Mouse (Mus musculus) liver, embryonic 14.5 days (tissue): ENCODE results near the gene Sik2. TPM values are rescaled to one million over a fixed set of nuclear protein-coding genes. Genes with fewer than 3 reads are reported as not detected.

Experiments
- ATAC-seq: fragments of 200-750 bp; cut with Nextera tagmentation; 2 replicates; pipeline ENCODE4 v1.8.0; 2017; ENCODE audit warnings: moderate number of reproducible peaks, mild to moderate bottlenecking, moderate library complexity; ENCODE audit not compliant: insufficient read depth
- DNase-seq, 3 experiments: peaks; one replicate each; pipeline ENCODE4 v3.0.0-alpha.2; 2012 to 2013; ENCODE audit warnings: low read depth in 3 of 3, low spot score in 3 of 3
- H3K27ac ChIP-seq: fragments of 300-500 bp; sonication (generic); 2 replicates; pipeline ENCODE4 v1.5.1; 2014; ENCODE audit warnings: moderate library complexity, mild to moderate bottlenecking, control low read depth, inconsistent platforms
- H3K27me3 ChIP-seq: fragments of 300-500 bp; sonication (generic); 2 replicates; pipeline ENCODE4 v1.6.1; 2014; ENCODE audit warnings: mild to moderate bottlenecking, low read length, moderate library complexity; ENCODE audit not compliant: control insufficient read depth, insufficient read depth
- H3K36me3 ChIP-seq: fragments of 300-500 bp; sonication (generic); replicated peaks from 2 replicates; pipeline ENCODE4 v1.6.1; 2014; ENCODE audit warnings: low read depth; ENCODE audit not compliant: control insufficient read depth, insufficient read depth
- H3K4me1 ChIP-seq, 2 experiments: fragments of 200-500 bp in 1 of 2; fragments of 300-500 bp in 1 of 2; sonication (generic) in 1 of 2; replicated peaks; 2 replicates each; pipeline ENCODE4 v1.6.1; 2012 to 2014; ENCODE audit warnings: antibody characterized with exemption in 1 of 2, inconsistent platforms in 1 of 2, low read length in 1 of 2; ENCODE audit not compliant: control insufficient read depth in 2 of 2, insufficient read depth in 2 of 2
- H3K4me2 ChIP-seq: fragments of 300-500 bp; sonication (generic); 2 replicates; pipeline ENCODE4 v1.6.1; 2014; ENCODE audit warnings: low read depth, mild to moderate bottlenecking, control low read depth, moderate library complexity
- H3K4me3 ChIP-seq, 2 experiments: fragments of 200-500 bp in 1 of 2; fragments of 300-500 bp in 1 of 2; sonication (generic) in 1 of 2; 2 replicates each; pipeline ENCODE4 v1.5.1; 2012 to 2014; ENCODE audit warnings: low read depth in 2 of 2, low read length in 2 of 2, mild to moderate bottlenecking in 2 of 2, control low read depth in 1 of 2, inconsistent platforms in 1 of 2, moderate library complexity in 1 of 2; ENCODE audit not compliant: insufficient read depth in 1 of 2
- H3K9ac ChIP-seq: fragments of 300-500 bp; sonication (generic); replicated peaks from 2 replicates; pipeline ENCODE4 v1.6.1; 2014; ENCODE audit warnings: mild to moderate bottlenecking, control low read depth, moderate library complexity
- H3K9me3 ChIP-seq: fragments of 300-500 bp; sonication (generic); 2 replicates; pipeline ENCODE4 v1.6.1; 2016; ENCODE audit warnings: low read length, mixed read lengths; ENCODE audit not compliant: control insufficient read depth
- CTCF ChIP-seq: IDR thresholded peaks from 2 replicates; pipeline ENCODE4 v1.5.1; 2016; ENCODE audit warnings: antibody characterized with exemption, low read depth, control low read depth
- EP300 ChIP-seq: IDR thresholded peaks from 2 replicates; pipeline ENCODE4 v1.6.1; 2016; ENCODE audit warnings: antibody characterized with exemption, low read depth
- WGBS: fragments of 180-500 bp; shearing (Covaris S2); extraction: QIAGEN DNeasy Blood & Tissue Kit; methylation state at CpG from one replicate; pipeline ENCODE4 v1.1.7; 2014; ENCODE audit not compliant: insufficient replicate concordance; 5-methylcytosine and 5-hydroxymethylcytosine counted together
- polyA plus RNA-seq, 2 experiments: library from polyadenylated mRNA; depleted of rRNA in 1 of 2; stranded (reverse) in 1 of 2; unstranded in 1 of 2; fragments of >200 nt; fragmentation: Nextera tagmentation in 1 of 2; extraction: Ambion mirVana in 1 of 2; gene quantifications; 2 replicates each; pipeline versions ENCODE4 v1.2.1 to v1.2.3; 2012 to 2014

Gene Sik2
- polyA plus RNA-seq, 2 experiments = 6.9 to 7.8 TPM

DNA sequence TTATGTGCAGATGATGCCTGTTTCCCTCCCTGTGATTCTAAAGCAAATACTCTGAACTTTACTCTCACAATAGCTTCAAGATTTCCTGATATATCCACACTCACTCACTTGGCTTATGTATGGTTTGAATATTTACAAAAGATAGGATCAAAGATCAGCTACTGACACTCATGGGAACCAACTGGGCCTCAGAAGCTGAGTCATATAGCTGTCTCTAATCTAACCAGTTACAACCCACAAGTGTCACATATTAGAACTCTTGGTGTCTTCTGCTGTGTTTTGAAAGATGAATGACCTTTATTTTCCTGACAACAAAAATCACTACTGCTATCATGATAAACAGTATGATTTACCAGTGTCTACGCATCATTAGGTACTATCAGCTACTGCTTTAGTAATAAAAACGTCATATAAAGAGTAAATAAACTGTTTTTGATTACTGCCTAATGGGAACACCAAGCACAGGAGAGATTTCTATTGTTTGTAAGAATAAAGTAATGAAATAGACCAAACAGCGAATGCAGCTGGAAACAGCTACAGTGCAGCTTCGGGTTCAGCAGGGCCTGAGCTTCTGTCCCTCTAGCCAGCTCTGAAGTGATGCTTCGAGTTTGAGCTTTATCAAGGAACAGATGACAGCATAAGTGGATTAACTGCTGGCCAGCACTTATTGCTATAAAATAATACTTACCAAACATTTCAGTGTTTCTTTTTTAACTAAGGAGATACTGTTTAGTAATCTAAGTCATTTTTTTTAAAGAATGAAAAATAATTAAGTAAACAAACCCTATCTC is 86.3 kb downstream of the Sik2 start:
- H3K4me1 ChIP-seq = peaks cover 45 to 49% of the 10 kb centered on the region in 2 experiments
- H3K36me3 ChIP-seq = no peaks in the 10 kb centered on the region; the same call in 1 of the 2 replicates
- DNase-seq (peak; percentile 41 to 59 (median 43)), ATAC-seq (peak; percentile 74)
- H3K27me3 ChIP-seq = no peaks in the 10 kb centered on the region
- no peak for TF ChIP-seq CTCF
- TF ChIP-seq EP300 = peak; percentile 60
- H3K27ac ChIP-seq = peak overlapping the region; percentile 72
- peak overlapping the region; percentile 46 for H3K4me2 ChIP-seq
- H3K4me3 ChIP-seq = no peak overlapping the region
- no peaks in the 10 kb centered on the region for H3K9me3 ChIP-seq
- WGBS = 53% methylated on average over 5 of the region's 5 CpGs
- H3K9ac ChIP-seq = peak overlapping the region; percentile 36; the same call in 1 of the 2 replicates

DNA sequence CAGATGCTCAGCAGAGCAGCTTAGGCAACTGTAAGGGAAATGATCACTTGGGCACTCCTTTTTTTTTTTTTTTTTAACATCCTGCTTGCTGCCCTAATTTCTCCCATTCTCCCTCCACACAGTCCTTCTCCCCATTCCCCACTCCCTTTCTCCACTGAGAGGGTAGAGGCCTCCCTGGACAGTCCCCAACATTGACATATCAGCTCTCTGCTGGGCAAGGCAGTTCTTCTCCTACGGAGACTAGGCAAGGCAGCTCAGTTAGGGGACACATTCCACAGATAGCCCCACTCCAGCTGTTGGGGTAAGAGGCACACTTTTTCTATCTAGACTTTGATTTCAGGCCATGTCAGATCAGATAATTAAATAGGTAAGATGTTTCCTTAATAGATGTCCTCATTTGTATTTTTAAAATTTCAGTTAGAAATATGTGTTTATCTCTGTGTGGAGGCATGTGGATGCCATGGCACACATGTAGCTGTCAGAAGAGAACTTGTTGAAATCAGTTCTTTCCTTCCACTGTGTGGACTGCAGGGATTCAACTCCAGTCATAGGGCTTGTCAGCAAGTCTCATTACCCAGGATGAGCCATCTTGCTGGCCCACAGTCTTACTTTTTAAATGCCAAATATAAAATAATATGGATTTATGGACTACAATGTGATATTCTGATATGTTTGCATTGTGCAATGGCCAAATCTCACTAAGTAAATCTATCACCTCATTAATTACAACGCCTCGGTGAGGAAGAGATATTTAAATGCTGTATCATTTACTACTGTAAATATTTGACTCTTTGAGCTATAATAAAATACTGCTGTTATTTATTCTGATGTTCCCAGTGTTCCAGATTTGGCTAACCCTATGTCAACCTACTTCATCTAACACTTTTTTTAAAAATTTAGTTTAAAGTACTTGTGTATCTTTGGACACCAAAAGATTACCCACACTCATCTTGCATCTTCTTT is 87.7 kb downstream of the Sik2 start:
- Histone ChIP-seq H3K4me2 (no peak overlapping the region), H3K4me1 (peaks cover 40 to 44% of the 10 kb centered on the region in 2 experiments), H3K27ac (peak overlapping the region; percentile 72), H3K9me3 (no peaks in the 10 kb centered on the region), H3K4me3 (no peak overlapping the region), H3K9ac (no peak overlapping the region), H3K27me3 (no peaks in the 10 kb centered on the region), H3K36me3 (peaks cover 1% of the 10 kb centered on the region; the same call in 1 of the 2 replicates)
- ATAC-seq (no peak), DNase-seq (no peak)
- TF ChIP-seq CTCF (no peak), EP300 (no peak)
- 78% methylated on average over 3 of the region's 3 CpGs for WGBS

DNA sequence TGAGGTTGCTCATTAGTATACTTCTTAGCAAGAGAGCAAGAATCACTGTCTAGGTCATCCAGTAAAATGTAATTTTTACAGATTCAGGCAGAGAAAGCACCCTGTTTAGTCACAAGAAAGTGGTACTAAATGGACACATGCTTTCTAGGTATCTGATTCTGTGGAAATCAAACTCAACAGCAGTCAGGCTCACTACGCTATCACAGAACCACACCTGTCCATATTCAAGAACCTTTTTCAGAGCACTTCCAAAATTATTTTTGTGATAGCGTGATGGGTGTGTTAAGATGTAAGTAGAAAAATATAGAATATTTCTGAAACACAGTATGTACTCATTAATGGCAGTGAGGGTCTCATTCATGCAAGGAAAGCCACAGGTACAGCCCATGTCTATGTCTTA is 89.3 kb downstream of the Sik2 start:
- DNase-seq (peak in 1 of 3 experiments; percentile 44), ATAC-seq (peak; percentile 16; the same call in 1 of the 2 replicates)
- peaks cover 3% of the 10 kb centered on the region for H3K36me3 ChIP-seq
- H3K27me3 ChIP-seq = no peaks in the 10 kb centered on the region
- H3K9me3 ChIP-seq = no peaks in the 10 kb centered on the region
- H3K4me3 ChIP-seq = no peak overlapping the region
- TF ChIP-seq EP300 (peak; percentile 77), CTCF (no peak)
- peaks cover 31 to 35% of the 10 kb centered on the region in 2 experiments for H3K4me1 ChIP-seq
- peak overlapping the region; percentile 50; the same call in 1 of the 2 replicates for H3K27ac ChIP-seq
- peak overlapping the region; percentile 38 for H3K4me2 ChIP-seq
- 60% methylated on average over 2 of the region's 2 CpGs for WGBS
- H3K9ac ChIP-seq = no peak overlapping the region; the same call in none of the 2 replicates

DNA sequence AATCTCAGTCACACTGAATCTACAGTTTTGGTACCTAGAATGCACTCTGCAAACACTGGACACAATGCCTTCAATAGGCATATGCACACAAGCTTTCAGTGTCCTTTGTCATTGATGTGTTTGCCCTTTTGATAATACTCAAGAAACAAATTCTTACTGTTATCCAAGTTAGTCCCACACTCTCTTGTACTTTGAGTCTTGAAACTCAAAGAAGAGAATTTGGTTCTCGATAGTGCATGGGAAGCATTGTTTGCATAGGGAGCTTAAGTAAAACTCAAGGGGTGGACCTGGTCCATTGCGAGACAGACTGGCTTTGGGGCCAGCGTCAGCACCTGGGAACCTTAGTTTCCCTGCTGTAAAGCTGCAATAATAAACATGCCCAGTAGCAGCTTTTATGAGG is 90.7 kb downstream of the Sik2 start:
- H3K27ac ChIP-seq = no peak overlapping the region; the same call in 1 of the 2 replicates
- DNase-seq = no peak
- no peaks in the 10 kb centered on the region for H3K9me3 ChIP-seq
- TF ChIP-seq CTCF = no peak
- no peak for TF ChIP-seq EP300
- H3K4me3 ChIP-seq = no peak overlapping the region
- ATAC-seq = no peak
- peaks cover 18 to 28% of the 10 kb centered on the region in 2 experiments for H3K4me1 ChIP-seq
- no peak overlapping the region for H3K4me2 ChIP-seq
- no peaks in the 10 kb centered on the region for H3K27me3 ChIP-seq
- H3K9ac ChIP-seq = no peak overlapping the region
- 79% methylated on average over 3 of the region's 3 CpGs for WGBS
- peaks cover 3% of the 10 kb centered on the region for H3K36me3 ChIP-seq
